Mouse (Mus musculus) C2C12 (cell line): Measurements from ENCODE around the gene Micu1.

ENCODE experiments used
- CTCF ChIP-seq: IDR thresholded peaks from one replicate; pipeline ENCODE4 v1.5.1; 2011; ENCODE audit not compliant: control insufficient read depth, insufficient read depth, insufficient read length
- MAX ChIP-seq: IDR thresholded peaks from one replicate; pipeline ENCODE4 v1.6.1; 2011; ENCODE audit warnings: mild to moderate bottlenecking, control low read depth
- MYOD1 ChIP-seq: IDR thresholded peaks from one replicate; pipeline ENCODE4 v1.6.1; 2011; ENCODE audit warnings: low read depth; ENCODE audit not compliant: control insufficient read depth, insufficient read length

DNA sequence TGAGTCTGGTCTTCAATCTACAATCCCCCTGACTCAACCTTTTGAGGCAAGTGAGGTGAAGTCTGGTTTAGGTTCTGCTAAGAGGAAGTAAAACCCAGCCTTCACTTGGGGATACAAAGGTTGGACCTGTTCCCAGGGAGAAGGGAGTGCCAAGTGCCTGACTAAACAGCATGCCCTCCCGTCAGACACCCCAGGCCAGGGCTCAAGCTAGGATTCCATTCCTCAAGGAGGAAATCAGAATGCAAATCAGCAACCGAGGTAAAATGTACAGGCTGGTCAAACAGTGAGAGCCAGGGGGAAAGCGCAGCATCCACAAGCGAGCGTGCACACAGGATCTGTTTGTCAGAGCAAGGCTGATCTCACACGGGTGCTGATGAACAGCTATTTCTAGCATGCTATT lies 34.9 kb upstream of the Micu1 start:
- TF ChIP-seq MAX = no peak
- TF ChIP-seq CTCF = no peak
- no peak for TF ChIP-seq MYOD1
